Mouse (Mus musculus) C2C12 (cell line): ENCODE measurements around the gene Fxyd4.

Source experiments
- CTCF ChIP-seq: IDR thresholded peaks from one replicate; pipeline ENCODE4 v1.5.1; 2011; ENCODE audit not compliant: control insufficient read depth, insufficient read depth, insufficient read length
- MAX ChIP-seq: IDR thresholded peaks from one replicate; pipeline ENCODE4 v1.6.1; 2011; ENCODE audit warnings: mild to moderate bottlenecking, control low read depth
- USF1 ChIP-seq: IDR thresholded peaks from one replicate; pipeline ENCODE4 v1.6.1; 2011; ENCODE audit warnings: low read depth, mild to moderate bottlenecking, control low read depth, moderate library complexity

GRCm38 (mm10) chr6:117952330-117952729 lies 14.8 kb upstream of the Fxyd4 start:
- TF ChIP-seq CTCF (no peak), USF1 (no peak), MAX (no peak)
